Mouse (Mus musculus): ENCODE data around the gene Pecam1.
A peak's percentile ranks its signal among the peaks of the same experiment; 100 is the strongest.

DNA sequence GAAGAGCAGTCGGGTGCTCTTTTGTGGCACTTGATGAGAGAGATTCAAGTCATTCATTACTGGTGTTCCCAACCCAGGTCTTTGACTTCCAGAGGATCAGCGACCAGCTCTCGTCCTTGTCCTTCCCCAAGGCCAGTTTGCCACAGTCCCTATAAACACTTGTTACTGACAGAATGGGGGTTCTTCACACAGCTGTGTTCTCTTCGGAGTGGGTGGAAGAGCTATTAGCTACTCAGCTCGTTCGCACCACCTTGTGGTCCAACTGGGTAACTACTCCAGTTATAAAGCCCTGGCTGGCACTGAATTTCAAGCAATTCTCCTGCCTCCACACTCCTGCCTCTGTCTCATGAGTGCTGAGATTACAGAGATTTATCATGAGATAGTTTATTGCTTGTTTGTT is 122.7 kb downstream of the Pecam1 start:
- TF ChIP-seq CHD2 (IDR thresholded peaks at IDR 0.05; ENCODE audit: low read depth, low read length), result no peak
- no peak for TF ChIP-seq ZNF384 (IDR thresholded peaks at IDR 0.05; ENCODE audit: low read depth, low read length)
- peak; percentile 95 for TF ChIP-seq ZC3H11A (IDR thresholded peaks at IDR 0.05; ENCODE audit: borderline replicate concordance, low read depth, low read length)
- no peak for TF ChIP-seq MAFK (IDR thresholded peaks at IDR 0.05; ENCODE audit: insufficient read depth, low read depth, low read length)
